Mouse (Mus musculus): ENCODE measurements around the gene Thnsl2. TPM values are rescaled to one million over a fixed set of nuclear protein-coding genes. Genes with fewer than 3 reads are reported as not detected.

Gene Thnsl2
- polyA plus RNA-seq, 1 experiment from 2014 or later = 7.5 TPM

DNA sequence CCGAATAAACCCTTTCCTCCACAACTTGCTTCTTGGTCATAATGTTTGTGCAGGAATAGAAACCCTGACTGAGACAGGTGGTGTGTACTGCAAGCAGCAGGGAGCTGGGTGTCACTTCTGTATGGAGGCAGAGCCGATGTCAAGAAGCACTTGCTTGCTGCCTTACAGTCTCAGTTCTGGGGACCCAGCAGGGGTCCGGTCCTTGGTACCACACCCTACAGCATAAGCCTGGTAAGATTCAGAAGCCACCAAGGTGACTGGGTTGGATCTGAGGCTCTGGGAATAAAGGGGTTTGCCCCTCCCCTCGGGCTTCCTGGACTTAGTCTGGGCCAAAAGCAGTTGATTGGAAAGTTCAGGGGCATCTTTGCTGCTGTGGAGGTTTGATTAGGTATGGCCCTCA lies 9.2 kb upstream of the Thnsl2 start:
- Histone ChIP-seq H3K9ac (no peak overlapping the region), H3K9me3 (ENCODE audit: low read depth, low read length) (no peaks in the 10 kb centered on the region), H3K4me2 (no peak overlapping the region), H3K27me3 (ENCODE audit: insufficient read depth, low read length) (no peaks in the 10 kb centered on the region), H3K4me1 (ENCODE audit: insufficient read depth) (no peaks in the 10 kb centered on the region), H3K27ac (ENCODE audit: low read depth) (no peak overlapping the region), H3K4me3 (ENCODE audit: low read depth, low read length) (no peak overlapping the region), H3K36me3 (ENCODE audit: insufficient read depth) (no peaks in the 10 kb centered on the region)
- WGBS = 77% methylated on average over 4 of the region's 4 CpGs
- ATAC-seq (ENCODE audit: insufficient read depth) = no peak
- no peak for DNase-seq
- no peak for TF ChIP-seq CTCF (IDR thresholded peaks at IDR 0.05; ENCODE audit: low read depth)

DNA sequence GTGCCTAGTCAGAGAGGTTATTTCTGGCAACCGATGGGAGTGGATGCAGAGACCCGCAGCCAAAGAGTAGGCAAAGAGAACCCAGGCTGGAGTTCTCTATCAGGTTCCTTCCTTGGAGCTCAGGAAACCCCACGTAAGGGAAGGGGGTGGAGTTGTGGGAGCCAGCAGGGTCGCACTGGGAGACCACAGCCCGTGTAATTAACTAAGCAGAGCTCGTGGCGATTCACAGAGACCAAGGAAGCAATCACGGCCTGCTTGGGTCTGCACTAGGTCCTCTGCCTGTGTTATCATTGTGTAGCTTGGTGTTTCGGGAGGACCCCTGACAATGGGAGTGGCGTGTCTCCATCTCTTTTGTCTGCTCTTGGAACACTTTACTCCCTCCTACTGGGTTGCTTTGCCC lies 6.9 kb upstream of the Thnsl2 start:
- ATAC-seq (ENCODE audit: insufficient read depth) (no peak), DNase-seq (no peak)
- H3K4me2 ChIP-seq = no peak overlapping the region
- H3K9me3 ChIP-seq (ENCODE audit: low read depth, low read length) = no peaks in the 10 kb centered on the region
- no peaks in the 10 kb centered on the region for H3K27me3 ChIP-seq (ENCODE audit: insufficient read depth, low read length)
- TF ChIP-seq CTCF (IDR thresholded peaks at IDR 0.05; ENCODE audit: low read depth) = no peak
- no peak overlapping the region for H3K9ac ChIP-seq
- no peak overlapping the region for H3K4me3 ChIP-seq (ENCODE audit: low read depth, low read length)
- 54% methylated on average over 10 of the region's 10 CpGs for WGBS
- no peaks in the 10 kb centered on the region for H3K36me3 ChIP-seq (ENCODE audit: insufficient read depth)
- no peaks in the 10 kb centered on the region for H3K4me1 ChIP-seq (ENCODE audit: insufficient read depth)
- no peak overlapping the region for H3K27ac ChIP-seq (ENCODE audit: low read depth)

DNA sequence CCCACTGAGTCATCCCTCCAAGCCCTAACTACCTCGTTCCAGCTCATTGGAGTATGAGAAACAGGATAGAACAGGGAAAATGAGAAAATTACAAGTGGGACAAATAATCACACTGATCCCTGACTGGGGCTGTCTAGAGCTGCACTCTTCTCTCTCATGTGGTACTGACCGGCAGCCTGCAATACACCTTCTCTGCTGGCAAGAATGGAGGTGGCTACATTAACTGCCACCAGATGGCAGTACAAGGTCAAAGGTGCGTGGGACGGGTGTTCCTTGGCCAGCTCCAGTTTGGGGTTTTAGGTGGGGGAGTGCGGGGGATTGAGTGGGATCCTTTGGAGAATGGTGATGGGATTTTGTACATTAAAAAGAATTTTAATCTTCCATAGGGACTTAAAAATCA lies 5.3 kb upstream of the Thnsl2 start:
- Histone ChIP-seq H3K9ac (no peak overlapping the region), H3K36me3 (ENCODE audit: insufficient read depth) (no peaks in the 10 kb centered on the region), H3K9me3 (ENCODE audit: low read depth, low read length) (no peaks in the 10 kb centered on the region), H3K4me3 (ENCODE audit: low read depth, low read length) (no peak overlapping the region), H3K27me3 (ENCODE audit: insufficient read depth, low read length) (no peaks in the 10 kb centered on the region), H3K4me1 (ENCODE audit: insufficient read depth) (no peaks in the 10 kb centered on the region), H3K4me2 (no peak overlapping the region), H3K27ac (ENCODE audit: low read depth) (no peak overlapping the region)
- 11% methylated on average over 5 of the region's 5 CpGs for WGBS
- ATAC-seq (ENCODE audit: insufficient read depth) (peak; percentile 58; the same call in 1 of the 2 replicates), DNase-seq (peak; percentile 66)
- peak; percentile 78 for TF ChIP-seq CTCF (IDR thresholded peaks at IDR 0.05; ENCODE audit: low read depth)

DNA sequence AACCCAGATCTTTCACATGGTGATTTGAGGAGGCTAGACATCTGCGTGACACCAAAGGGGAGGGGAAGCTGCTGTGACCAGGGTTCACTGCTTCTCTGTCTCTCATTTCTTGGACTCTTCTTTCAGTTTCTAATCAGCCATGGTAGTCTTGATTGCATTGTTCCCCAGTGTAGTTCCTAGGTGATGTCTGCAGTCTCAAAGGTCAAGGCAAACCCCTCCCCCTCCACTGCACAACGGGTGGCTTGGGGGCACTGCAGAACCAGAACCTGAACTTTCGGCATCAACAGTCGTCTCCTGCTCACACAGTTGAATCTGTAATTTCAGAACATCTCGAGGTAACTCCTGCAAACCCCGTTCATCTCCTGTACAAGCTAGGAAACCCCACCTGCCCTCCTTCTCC lies 4.1 kb upstream of the Thnsl2 start:
- Histone ChIP-seq H3K4me2 (no peak overlapping the region), H3K27ac (ENCODE audit: low read depth) (no peak overlapping the region), H3K36me3 (ENCODE audit: insufficient read depth) (no peaks in the 10 kb centered on the region), H3K27me3 (ENCODE audit: insufficient read depth, low read length) (no peaks in the 10 kb centered on the region), H3K9ac (no peak overlapping the region), H3K4me3 (ENCODE audit: low read depth, low read length) (no peak overlapping the region), H3K9me3 (ENCODE audit: low read depth, low read length) (no peaks in the 10 kb centered on the region), H3K4me1 (ENCODE audit: insufficient read depth) (0 out of 2 replicates have a peak, but pooled peaks cover 1% of the 10 kb centered on the region)
- TF ChIP-seq CTCF (IDR thresholded peaks at IDR 0.05; ENCODE audit: low read depth) = no peak
- ATAC-seq (ENCODE audit: insufficient read depth) (no peak), DNase-seq (no peak)
- WGBS = 73% methylated on average over 6 of the region's 6 CpGs

DNA sequence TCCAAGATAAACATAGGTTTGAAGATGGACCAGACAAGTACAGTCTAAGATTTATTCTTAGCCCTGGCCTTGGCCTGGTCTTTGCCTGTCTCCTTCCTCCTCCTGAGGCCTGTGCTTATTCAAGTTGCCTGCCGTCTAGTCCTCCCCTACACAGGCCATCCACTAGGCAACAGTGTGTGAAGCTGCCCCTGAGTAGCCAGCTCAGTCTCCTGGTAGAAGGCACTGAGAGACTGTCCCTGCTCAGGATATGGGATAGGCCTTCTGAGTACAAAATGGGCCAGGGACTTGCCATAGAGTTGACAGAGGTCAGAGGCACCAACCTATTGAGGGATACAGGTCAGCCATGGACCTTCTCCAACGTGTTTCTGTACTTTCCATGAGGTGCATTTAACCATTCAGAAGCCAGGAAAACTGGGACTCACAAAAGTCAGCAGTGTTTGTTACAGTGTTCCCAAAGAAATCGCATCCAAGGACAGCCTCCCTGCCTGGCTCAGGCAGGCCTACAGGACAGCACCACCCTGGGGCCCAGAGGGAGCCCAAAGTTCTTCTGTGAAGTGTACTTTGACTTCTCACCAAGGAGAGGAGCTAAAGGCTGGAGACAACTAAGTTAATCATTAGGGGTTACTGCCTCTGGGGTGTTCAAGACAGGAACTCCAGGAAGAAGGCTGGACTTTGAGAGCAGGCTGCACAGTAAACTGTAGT lies 1.2 kb upstream of the Thnsl2 start:
- H3K4me2 ChIP-seq = no peak overlapping the region
- no peaks in the 10 kb centered on the region for H3K9me3 ChIP-seq (ENCODE audit: low read depth, low read length)
- no peak overlapping the region for H3K27ac ChIP-seq (ENCODE audit: low read depth)
- DNase-seq = no peak
- no peaks in the 10 kb centered on the region for H3K27me3 ChIP-seq (ENCODE audit: insufficient read depth, low read length)
- H3K9ac ChIP-seq = no peak overlapping the region
- no peak overlapping the region for H3K4me3 ChIP-seq (ENCODE audit: low read depth, low read length)
- 54% methylated on average over 3 of the region's 3 CpGs for WGBS
- no peaks in the 10 kb centered on the region for H3K36me3 ChIP-seq (ENCODE audit: insufficient read depth)
- no peak for TF ChIP-seq CTCF (IDR thresholded peaks at IDR 0.05; ENCODE audit: low read depth)
- ATAC-seq (ENCODE audit: insufficient read depth) = no peak
- H3K4me1 ChIP-seq (ENCODE audit: insufficient read depth) = 0 out of 2 replicates have a peak, but pooled peaks cover 5% of the 10 kb centered on the region

DNA sequence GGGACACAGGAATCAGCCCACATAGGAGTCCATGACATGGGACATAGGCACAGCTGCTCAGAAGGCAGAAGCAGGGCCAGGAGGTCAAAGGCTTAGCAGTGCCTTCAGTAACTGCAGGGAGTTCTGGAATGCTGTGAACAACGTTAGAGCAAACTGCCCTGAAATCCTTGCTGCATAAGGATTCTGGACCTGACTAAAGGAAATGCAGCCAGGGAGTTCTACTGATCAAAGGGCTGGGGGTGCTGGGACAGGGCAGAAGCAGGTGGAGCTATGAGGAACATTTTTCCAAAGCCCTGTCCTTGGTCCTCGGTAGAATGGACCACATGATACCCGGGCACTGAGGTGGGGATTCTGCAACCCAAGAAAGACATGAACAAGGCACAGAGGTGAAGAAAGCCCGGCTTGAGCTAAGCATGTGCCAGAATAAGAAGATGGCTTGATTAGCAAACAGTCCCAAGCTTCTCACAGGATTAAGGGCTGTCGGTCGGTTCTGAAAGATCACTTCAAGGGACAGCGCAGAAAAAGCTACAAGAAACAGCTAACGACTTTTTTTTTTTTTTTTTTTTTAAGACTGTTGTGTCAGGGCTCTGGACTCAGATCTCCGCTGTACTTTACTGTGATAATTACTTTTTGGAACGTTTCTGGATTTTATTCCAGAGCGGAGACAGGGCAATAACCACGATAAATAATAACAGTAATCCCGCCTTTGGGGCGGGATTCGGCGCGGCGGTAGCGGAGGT lies 915 bp downstream of the Thnsl2 start:
- no peak for TF ChIP-seq CTCF (IDR thresholded peaks at IDR 0.05; ENCODE audit: low read depth)
- H3K27me3 ChIP-seq (ENCODE audit: insufficient read depth, low read length) = no peaks in the 10 kb centered on the region
- peak overlapping the region; percentile 54 for H3K4me3 ChIP-seq (ENCODE audit: low read depth, low read length)
- under 1% methylated on average over 19 of the region's 19 CpGs for WGBS
- no peak for DNase-seq
- peak overlapping the region; percentile 81 for H3K9ac ChIP-seq
- 0 out of 2 replicates have a peak, but pooled peaks cover 5% of the 10 kb centered on the region for H3K4me1 ChIP-seq (ENCODE audit: insufficient read depth)
- peak overlapping the region; percentile 81; the same call in 1 of the 2 replicates for H3K27ac ChIP-seq (ENCODE audit: low read depth)
- H3K9me3 ChIP-seq (ENCODE audit: low read depth, low read length) = no peaks in the 10 kb centered on the region; the same call in 1 of the 2 replicates
- no peaks in the 10 kb centered on the region for H3K36me3 ChIP-seq (ENCODE audit: insufficient read depth)
- peak overlapping the region; percentile 86 for H3K4me2 ChIP-seq
- ATAC-seq (ENCODE audit: insufficient read depth) = peak; percentile 18; the same call in 1 of the 2 replicates

DNA sequence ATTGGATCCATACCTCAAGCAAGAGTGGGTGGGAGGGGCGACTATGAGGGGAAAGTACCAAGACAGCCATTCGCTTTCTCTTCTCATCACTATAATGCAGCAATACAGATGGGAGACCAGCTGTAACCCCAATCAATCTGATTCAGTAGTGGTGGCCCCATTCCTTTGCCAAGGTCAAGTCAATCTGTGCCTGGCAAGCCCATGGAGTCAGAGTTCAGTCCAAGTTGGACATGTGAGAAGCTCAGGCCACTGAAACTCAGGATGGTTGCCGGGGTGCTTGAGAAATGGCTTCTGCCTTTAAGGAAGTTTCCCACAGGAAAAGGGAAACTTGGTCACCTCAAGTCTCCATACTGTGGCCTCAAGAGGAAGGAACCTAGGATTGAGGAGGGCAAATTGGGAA lies 9.2 kb downstream of the Thnsl2 start:
- 85% methylated on average over 3 of the region's 3 CpGs for WGBS

More for the DNA sequence above, 9.2 kb downstream of the Thnsl2 start:
- no peaks in the 10 kb centered on the region for H3K36me3 ChIP-seq (ENCODE audit: insufficient read depth)
- H3K4me2 ChIP-seq = no peak overlapping the region
- no peaks in the 10 kb centered on the region for H3K4me1 ChIP-seq (ENCODE audit: insufficient read depth)
- H3K27me3 ChIP-seq (ENCODE audit: insufficient read depth, low read length) = no peaks in the 10 kb centered on the region
- ATAC-seq (ENCODE audit: insufficient read depth) (no peak), DNase-seq (no peak)
- H3K27ac ChIP-seq (ENCODE audit: low read depth) = no peak overlapping the region
- no peak for TF ChIP-seq CTCF (IDR thresholded peaks at IDR 0.05; ENCODE audit: low read depth)
- H3K9ac ChIP-seq = no peak overlapping the region
- H3K4me3 ChIP-seq (ENCODE audit: low read depth, low read length) = no peak overlapping the region
- no peaks in the 10 kb centered on the region; the same call in 1 of the 2 replicates for H3K9me3 ChIP-seq (ENCODE audit: low read depth, low read length)

Measured in lung, embryonic 14.5 days (tissue).